Mouse (Mus musculus): ENCODE measurements around the gene Atp4b. TPM values are rescaled to one million over a fixed set of nuclear protein-coding genes. Genes with fewer than 3 reads are reported as not detected.
"Not testable (repeated sequence)": the region's sequence is repeated elsewhere in the genome, so short reads cannot be mapped to it uniquely, and the experiment has no call there.

Atp4b gene
- polyA plus RNA-seq, 1 experiment from 2014 or later = not detected

- H3K9me3 ChIP-seq = no peaks in the 10 kb centered on the region
- no peaks in the 10 kb centered on the region for H3K27me3 ChIP-seq (replicated peaks)
- ATAC-seq (ENCODE audit: low FRiP score, low read depth) = no peak
- peak overlapping the region; percentile 92 for H3K4me2 ChIP-seq (replicated peaks)
- WGBS = 4% methylated on average over 11 of the region's 11 CpGs
- peaks cover 44% of the 10 kb centered on the region for H3K36me3 ChIP-seq
- peaks cover 16% of the 10 kb centered on the region for H3K4me1 ChIP-seq
- no peak overlapping the region for H3K27ac ChIP-seq
- H3K4me3 ChIP-seq = peak overlapping the region; percentile 100
- peak overlapping the region; percentile 98 for H3K9ac ChIP-seq
Observed at GRCm38 (mm10) chr8:13339646-13339990, 57.0 kb downstream of the Atp4b start.

- Histone ChIP-seq H3K27ac (no peak overlapping the region; the same call in 1 of the 2 replicates), H3K9ac (peak overlapping the region; percentile 98), H3K4me3 (peak overlapping the region; percentile 100), H3K36me3 (peaks cover 38% of the 10 kb centered on the region), H3K9me3 (no peaks in the 10 kb centered on the region), H3K4me1 (peaks cover 16% of the 10 kb centered on the region), H3K4me2 (replicated peaks) (peak overlapping the region; percentile 92), H3K27me3 (replicated peaks) (no peaks in the 10 kb centered on the region)
- under 1% methylated on average over 57 of the region's 70 CpGs for WGBS
- peak; percentile 68 for ATAC-seq (ENCODE audit: low FRiP score, low read depth)
Observed at GRCm38 (mm10) chr8:13338901-13339645, 57.6 kb downstream of the Atp4b start.

DNA sequence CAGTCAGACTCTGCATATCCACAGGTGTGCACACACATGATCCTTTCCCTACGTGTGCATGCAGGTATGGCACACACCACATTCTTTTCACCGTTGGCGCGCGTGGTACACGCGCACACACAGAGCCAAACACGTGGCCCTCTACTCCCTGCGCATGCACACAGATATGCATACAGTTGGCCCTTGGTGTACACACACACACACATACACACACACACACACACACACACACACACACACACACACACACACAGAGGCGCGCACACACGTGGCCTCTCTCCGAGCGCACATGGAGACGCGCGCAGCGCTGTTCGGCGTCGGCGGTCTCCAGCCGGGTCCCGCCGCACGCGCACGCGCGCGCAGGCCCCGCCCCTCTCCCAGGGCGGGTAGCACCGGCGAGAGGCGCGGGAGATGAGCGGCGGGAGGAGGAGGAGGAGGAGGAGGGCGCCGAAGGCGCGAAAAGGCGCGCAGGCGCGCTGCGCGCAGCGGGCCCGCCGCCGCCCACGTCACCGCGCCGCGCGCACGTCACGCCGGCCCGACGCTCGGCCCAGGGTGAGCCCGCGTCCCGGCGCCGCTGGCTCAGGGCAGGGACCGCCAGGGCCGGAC lies 58.3 kb downstream of the Atp4b start, which contains the start of gene Tfdp1:
Tfdp1 (plus strand) TSS at position 497 of the 606 bp plus-strand sequence.
- H3K27me3 ChIP-seq (replicated peaks) = no peaks in the 10 kb centered on the region
- no peak within 1 kb of the TSS; the same call in 1 of the 2 replicates for H3K27ac ChIP-seq
- H3K9me3 ChIP-seq = no peaks in the 10 kb centered on the region
- H3K9ac ChIP-seq = peak within 1 kb of the TSS; percentile 98
- H3K4me3 ChIP-seq = peak within 1 kb of the TSS; percentile 100
- peaks cover 31% of the 10 kb centered on the region for H3K36me3 ChIP-seq
- peaks cover 16% of the 10 kb centered on the region for H3K4me1 ChIP-seq
- ATAC-seq (ENCODE audit: low FRiP score, low read depth) = peak; percentile 95
- H3K4me2 ChIP-seq (replicated peaks) = peak within 1 kb of the TSS; percentile 92
- 2% methylated on average over 50 of the region's 72 CpGs for WGBS

GRCm38 (mm10) chr8:13337678-13338077 lies 58.9 kb downstream of the Atp4b start:
- H3K9me3 ChIP-seq = no peaks in the 10 kb centered on the region
- no peak overlapping the region for H3K4me3 ChIP-seq
- no peak for ATAC-seq (ENCODE audit: low FRiP score, low read depth)
- WGBS = 85% methylated on average over 3 of the region's 3 CpGs
- no peaks in the 10 kb centered on the region for H3K27me3 ChIP-seq (replicated peaks)
- peaks cover 16% of the 10 kb centered on the region for H3K4me1 ChIP-seq
- H3K36me3 ChIP-seq = peaks cover 24% of the 10 kb centered on the region
- no peak overlapping the region for H3K27ac ChIP-seq
- H3K9ac ChIP-seq = no peak overlapping the region
- peak overlapping the region; percentile 92 for H3K4me2 ChIP-seq (replicated peaks)

GRCm38 (mm10) chr8:13337245-13337644 lies 59.4 kb downstream of the Atp4b start:
- not testable (repeated sequence) for H3K9me3 ChIP-seq; H3K27me3 ChIP-seq (replicated peaks); H3K4me3 ChIP-seq; ATAC-seq (ENCODE audit: low FRiP score, low read depth); H3K9ac ChIP-seq; H3K4me2 ChIP-seq (replicated peaks); H3K27ac ChIP-seq
- peaks cover 16% of the 10 kb centered on the region for H3K4me1 ChIP-seq
- H3K36me3 ChIP-seq = peaks cover 20% of the 10 kb centered on the region
- WGBS = 90% methylated on average over 6 of the region's 6 CpGs

Other genes with a start within 250 kb of the Atp4b start
- 247 and 255 TPM in 2 replicates for gene Lamp1, start 237.7 kb downstream of the Atp4b start, polyA plus RNA-seq (2016; fragmentation: Nextera tagmentation; extraction: Ambion mirVana)
- gene Grtp1, start 196.2 kb downstream of the Atp4b start, polyA plus RNA-seq (2016; fragmentation: Nextera tagmentation; extraction: Ambion mirVana) = 11.1 and 11.3 TPM in 2 replicates
- gene Adprhl1, start 142.7 kb downstream of the Atp4b start, polyA plus RNA-seq (2016; fragmentation: Nextera tagmentation; extraction: Ambion mirVana) = 0.45 and 0.47 TPM in 2 replicates
- gene Dcun1d2, start 108.7 kb downstream of the Atp4b start, polyA plus RNA-seq (2016; fragmentation: Nextera tagmentation; extraction: Ambion mirVana) = 33.1 and 34.4 TPM in 2 replicates
- gene Tmco3, start 108.6 kb downstream of the Atp4b start, polyA plus RNA-seq (2016; fragmentation: Nextera tagmentation; extraction: Ambion mirVana) = 45.8 and 51.5 TPM in 2 replicates
- gene Tfdp1, start 58.1 kb downstream of the Atp4b start, polyA plus RNA-seq (2016; fragmentation: Nextera tagmentation; extraction: Ambion mirVana) = 148 and 152 TPM in 2 replicates
- gene Grk1, start 8.3 kb upstream of the Atp4b start, polyA plus RNA-seq (2016; fragmentation: Nextera tagmentation; extraction: Ambion mirVana) = 0.03 TPM in 1 of 2 replicates, not detected in the other
- 0.22 and 0.27 TPM in 2 replicates for gene Tmem255b, start 38.4 kb upstream of the Atp4b start, polyA plus RNA-seq (2016; fragmentation: Nextera tagmentation; extraction: Ambion mirVana)
- 15.0 and 18.4 TPM in 2 replicates for gene Gas6, start 97.7 kb upstream of the Atp4b start, polyA plus RNA-seq (2016; fragmentation: Nextera tagmentation; extraction: Ambion mirVana)
- gene 1700029H14Rik, start 165.6 kb upstream of the Atp4b start, polyA plus RNA-seq (2016; fragmentation: Nextera tagmentation; extraction: Ambion mirVana) = not detected in 2 replicates